Mouse (Mus musculus): ENCODE data around the gene Hs2st1. TPM values are rescaled to one million over a fixed set of nuclear protein-coding genes. Genes with fewer than 3 reads are reported as not detected.

Hs2st1 gene
- polyA plus RNA-seq, 1 experiment from 2014 or later, result 25.1 TPM

DNA sequence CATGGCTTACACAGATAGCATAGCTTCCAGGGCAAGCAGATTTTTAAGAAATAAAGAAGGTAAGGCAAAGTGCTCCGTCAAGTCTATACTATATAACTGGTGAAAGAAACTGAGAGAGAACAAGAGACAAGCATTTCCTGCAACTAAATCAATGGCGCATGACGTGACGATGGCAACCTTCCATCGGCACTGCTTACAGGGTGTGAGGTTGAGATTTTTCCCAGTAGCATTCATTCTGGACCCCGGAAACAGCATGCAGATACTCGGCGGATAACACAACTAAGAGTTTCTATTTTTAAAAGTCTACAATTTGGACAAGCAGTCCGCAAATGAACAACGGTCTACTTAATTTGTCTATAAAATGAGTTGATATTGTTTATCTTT, 55.9 kb downstream of the Hs2st1 start:
- H3K27ac ChIP-seq (replicated peaks), result no peak overlapping the region
- H3K4me1 ChIP-seq, result no peaks in the 10 kb centered on the region
- WGBS, result 93% methylated on average over 10 of the region's 10 CpGs
- no peaks in the 10 kb centered on the region for H3K27me3 ChIP-seq
- H3K4me3 ChIP-seq, result no peak overlapping the region
- no peak overlapping the region for H3K4me2 ChIP-seq (replicated peaks)
- no peak for ATAC-seq (ENCODE audit: low FRiP score, low read depth)
- no peaks in the 10 kb centered on the region for H3K36me3 ChIP-seq
- H3K9ac ChIP-seq (replicated peaks), result no peak overlapping the region
- no peaks in the 10 kb centered on the region for H3K9me3 ChIP-seq

DNA sequence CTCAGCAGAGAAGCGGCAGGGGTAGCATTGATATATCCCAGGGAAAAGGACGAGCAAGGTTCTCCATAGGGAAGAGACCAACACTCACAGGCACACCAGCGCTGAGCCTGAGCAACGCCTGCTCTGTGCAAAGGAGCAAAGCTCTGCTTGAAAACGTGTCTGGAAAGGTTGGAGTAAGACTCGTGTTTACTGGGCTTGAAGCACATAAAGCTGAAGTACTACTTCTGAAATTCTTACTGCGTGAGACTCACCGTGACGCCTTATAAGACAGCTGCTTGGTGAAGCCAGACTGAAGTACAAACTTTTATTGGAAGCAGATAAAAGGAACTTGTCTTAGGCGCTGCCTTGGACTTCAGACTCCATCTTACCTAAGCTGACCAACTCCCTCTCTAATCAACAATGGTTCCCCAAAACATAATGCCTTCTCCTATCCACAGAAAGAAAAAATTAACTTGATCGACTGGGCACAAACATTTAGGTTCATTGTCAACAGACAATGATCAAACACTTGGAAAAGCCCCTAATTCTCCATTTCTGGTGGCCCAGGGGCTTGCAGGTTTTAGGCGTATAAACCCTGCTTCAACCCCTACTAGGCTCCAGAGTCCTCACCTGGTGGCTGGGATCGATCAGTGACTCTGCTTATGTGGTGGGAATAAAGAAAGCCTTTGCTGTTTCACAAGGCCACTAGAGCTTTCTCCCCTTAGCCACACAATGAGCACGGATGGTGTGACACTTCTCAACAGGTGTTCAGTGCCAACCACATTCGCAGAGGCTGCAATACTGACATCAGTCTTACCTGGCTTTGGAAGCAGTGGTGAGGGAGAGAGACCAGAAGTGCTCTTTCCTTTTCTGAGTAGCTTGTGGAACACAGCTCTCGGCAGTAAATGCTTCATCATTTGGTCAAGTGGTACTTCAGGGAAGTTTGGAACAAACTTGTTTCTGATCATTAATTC, 56.5 kb downstream of the Hs2st1 start:
- H3K27me3 ChIP-seq, result no peaks in the 10 kb centered on the region
- H3K4me3 ChIP-seq, result no peak overlapping the region
- no peaks in the 10 kb centered on the region for H3K9me3 ChIP-seq
- H3K9ac ChIP-seq (replicated peaks), result no peak overlapping the region
- no peak overlapping the region for H3K4me2 ChIP-seq (replicated peaks)
- H3K27ac ChIP-seq (replicated peaks), result no peak overlapping the region
- no peaks in the 10 kb centered on the region for H3K36me3 ChIP-seq
- H3K4me1 ChIP-seq, result no peaks in the 10 kb centered on the region
- WGBS, result 88% methylated on average over 16 of the region's 16 CpGs
- no peak for ATAC-seq (ENCODE audit: low FRiP score, low read depth)

DNA sequence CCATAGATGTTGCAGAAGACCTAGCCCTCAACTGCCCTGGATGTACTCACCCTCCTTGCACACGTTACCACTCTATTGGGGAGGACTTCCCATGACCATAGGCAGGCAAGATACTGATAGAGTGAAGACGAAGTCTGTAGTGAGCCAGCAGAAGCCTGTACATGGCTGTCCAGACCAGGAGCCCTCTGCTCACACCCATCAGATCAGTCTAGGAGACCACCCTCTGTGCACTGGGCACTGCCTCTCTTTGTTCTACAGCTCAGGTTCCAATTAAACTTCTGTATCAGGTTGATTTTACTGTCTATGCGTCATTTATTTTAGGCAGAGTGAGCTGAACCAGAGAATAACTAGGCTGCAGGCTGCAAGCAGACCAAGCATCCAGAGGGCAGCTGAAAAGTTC, 59.3 kb downstream of the Hs2st1 start:
- no peaks in the 10 kb centered on the region for H3K9me3 ChIP-seq
- H3K4me2 ChIP-seq (replicated peaks), result no peak overlapping the region
- H3K27ac ChIP-seq (replicated peaks), result no peak overlapping the region
- H3K4me1 ChIP-seq, result peaks cover 21% of the 10 kb centered on the region
- H3K4me3 ChIP-seq, result no peak overlapping the region
- H3K9ac ChIP-seq (replicated peaks), result no peak overlapping the region
- H3K27me3 ChIP-seq, result no peaks in the 10 kb centered on the region
- ATAC-seq (ENCODE audit: low FRiP score, low read depth), result no peak
- 94% methylated on average over 3 of the region's 3 CpGs for whole genome bisulfite sequencing
- H3K36me3 ChIP-seq, result no peaks in the 10 kb centered on the region

DNA sequence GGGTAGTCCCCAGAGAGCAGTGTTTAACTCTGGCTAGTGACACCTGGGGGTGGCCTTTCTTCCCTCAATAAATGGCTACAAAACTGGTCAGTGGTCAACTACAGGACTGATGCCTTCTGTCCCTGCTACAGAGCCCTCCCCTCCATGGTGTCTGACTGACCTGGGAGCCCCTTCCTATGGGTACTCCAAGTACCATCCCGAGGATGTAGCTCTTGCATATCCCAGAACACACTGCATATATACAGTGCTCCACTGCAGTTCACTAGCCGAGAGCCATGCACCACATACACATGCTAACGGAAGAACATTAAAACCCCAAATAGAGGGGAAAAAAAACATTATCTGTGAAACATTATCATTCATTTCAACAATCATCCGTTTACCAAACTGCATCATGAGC, 61.6 kb downstream of the Hs2st1 start:
- no peaks in the 10 kb centered on the region for H3K9me3 ChIP-seq
- no peaks in the 10 kb centered on the region for H3K27me3 ChIP-seq
- ATAC-seq (ENCODE audit: low FRiP score, low read depth), result no peak
- H3K27ac ChIP-seq (replicated peaks), result 0 out of 2 replicates have a peak overlapping the region, but pooled peaks have one; percentile 35
- H3K9ac ChIP-seq (replicated peaks), result no peak overlapping the region
- peaks cover 21% of the 10 kb centered on the region for H3K4me1 ChIP-seq
- H3K4me3 ChIP-seq, result no peak overlapping the region
- no peaks in the 10 kb centered on the region for H3K36me3 ChIP-seq
- H3K4me2 ChIP-seq (replicated peaks), result no peak overlapping the region
- 89% methylated on average over 4 of the region's 4 CpGs for WGBS

DNA sequence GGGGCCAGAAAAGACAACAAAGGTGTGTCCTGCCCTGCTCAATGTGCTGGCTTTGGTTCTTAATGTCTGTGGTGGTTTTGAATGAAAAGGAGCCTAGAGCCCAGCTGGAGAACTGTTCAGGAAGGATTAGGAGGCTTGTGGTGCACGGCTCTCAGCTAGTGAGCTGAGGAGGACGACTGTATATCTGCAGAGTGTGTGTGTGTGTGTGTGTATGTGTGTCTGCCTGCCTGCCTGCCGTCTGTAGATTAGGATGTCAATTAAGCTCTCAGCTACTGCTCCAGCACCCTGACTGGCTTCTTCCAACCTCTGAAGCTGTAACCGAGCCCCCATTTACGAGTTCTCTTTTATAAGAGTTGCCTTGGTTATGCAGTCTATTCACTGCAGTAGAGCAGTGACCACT, 62.1 kb downstream of the Hs2st1 start:
- H3K9ac ChIP-seq (replicated peaks), result no peak overlapping the region
- WGBS, result 29% methylated on average over 5 of the region's 5 CpGs
- no peak overlapping the region for H3K4me3 ChIP-seq
- no peaks in the 10 kb centered on the region for H3K9me3 ChIP-seq
- no peaks in the 10 kb centered on the region for H3K27me3 ChIP-seq
- H3K36me3 ChIP-seq, result no peaks in the 10 kb centered on the region
- no peak overlapping the region for H3K4me2 ChIP-seq (replicated peaks)
- H3K4me1 ChIP-seq, result peaks cover 21% of the 10 kb centered on the region
- no peak for ATAC-seq (ENCODE audit: low FRiP score, low read depth)
- peak overlapping the region; percentile 35; the same call in 1 of the 2 replicates for H3K27ac ChIP-seq (replicated peaks)

DNA sequence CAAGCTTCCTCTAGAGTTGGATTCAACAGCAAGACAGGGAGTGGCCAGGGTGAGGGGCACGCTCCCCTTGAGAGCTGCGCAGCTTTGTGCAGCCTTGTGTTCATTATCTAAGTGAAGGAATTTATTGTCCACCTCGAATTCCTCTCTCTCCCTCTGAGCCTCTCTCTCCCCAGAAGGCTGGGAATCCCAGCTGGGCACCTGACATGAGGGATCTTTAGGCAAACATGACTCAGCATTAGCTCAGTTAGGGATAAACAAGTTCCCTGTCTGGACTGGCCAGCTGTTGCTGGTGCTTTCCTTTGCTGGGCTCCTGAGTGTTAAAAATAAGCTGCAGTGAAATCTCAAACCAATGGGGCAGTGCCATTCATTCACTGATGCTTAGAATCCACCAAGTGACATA, 63.8 kb downstream of the Hs2st1 start:
- 29% methylated on average over 3 of the region's 3 CpGs for WGBS
- H3K4me2 ChIP-seq (replicated peaks), result no peak overlapping the region

DNA sequence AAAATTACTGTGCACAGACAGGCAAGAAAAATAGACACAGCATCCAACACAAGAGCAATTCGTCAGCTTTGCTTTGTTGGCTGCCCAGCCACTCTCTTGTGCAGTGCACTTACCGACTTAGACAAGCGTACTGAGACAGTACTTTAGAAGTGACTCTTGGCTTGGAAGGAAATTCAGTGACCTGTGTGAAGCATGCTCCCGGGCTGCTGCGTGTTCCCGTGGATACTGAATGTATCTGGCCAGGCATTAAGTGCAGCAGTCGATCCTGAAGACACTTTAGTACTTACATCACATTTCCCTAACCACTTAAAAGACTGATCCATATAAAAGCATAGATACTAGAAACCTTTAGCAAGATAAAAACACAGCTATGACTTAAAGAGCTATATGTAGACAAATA, 68.1 kb downstream of the Hs2st1 start:
- WGBS, result 59% methylated on average over 7 of the region's 7 CpGs

More for the DNA sequence above, 63.8 kb downstream of the Hs2st1 start:
- ATAC-seq (ENCODE audit: low FRiP score, low read depth), result no peak
- H3K9me3 ChIP-seq, result no peaks in the 10 kb centered on the region
- H3K27me3 ChIP-seq, result no peaks in the 10 kb centered on the region
- no peak overlapping the region for H3K9ac ChIP-seq (replicated peaks)
- H3K4me3 ChIP-seq, result no peak overlapping the region
- peaks cover 21% of the 10 kb centered on the region for H3K4me1 ChIP-seq
- no peaks in the 10 kb centered on the region for H3K36me3 ChIP-seq
- no peak overlapping the region for H3K27ac ChIP-seq (replicated peaks)

DNA sequence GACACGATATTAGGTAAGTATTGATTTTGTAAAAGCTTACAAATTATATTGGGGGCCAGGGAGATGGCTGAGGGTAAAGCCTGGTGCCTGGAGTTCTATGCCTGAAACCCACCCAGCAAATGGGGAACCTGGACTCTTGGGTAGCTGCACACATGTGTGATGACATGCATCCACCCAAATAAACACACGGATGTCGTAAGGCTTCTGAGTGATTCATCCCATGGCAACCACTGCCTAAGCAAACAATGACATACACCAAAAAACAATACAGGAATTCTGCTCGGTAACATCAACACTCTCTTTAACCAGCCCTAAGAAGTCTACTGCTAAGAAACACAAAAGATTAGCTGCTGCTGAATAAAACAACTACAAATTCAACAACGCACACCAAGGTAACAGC, 73.2 kb downstream of the Hs2st1 start:
- H3K4me2 ChIP-seq (replicated peaks), result no peak overlapping the region
- H3K4me1 ChIP-seq, result peaks cover 10% of the 10 kb centered on the region; the same call in 1 of the 2 replicates
- H3K36me3 ChIP-seq, result no peaks in the 10 kb centered on the region
- H3K9me3 ChIP-seq, result no peaks in the 10 kb centered on the region
- 71% methylated on average over 5 of the region's 5 CpGs for WGBS
- no peak for ATAC-seq (ENCODE audit: low FRiP score, low read depth)
- H3K4me3 ChIP-seq, result no peak overlapping the region
- no peaks in the 10 kb centered on the region for H3K27me3 ChIP-seq
- H3K27ac ChIP-seq (replicated peaks), result no peak overlapping the region
- H3K9ac ChIP-seq (replicated peaks), result no peak overlapping the region

More for the DNA sequence above, 68.1 kb downstream of the Hs2st1 start:
- ATAC-seq (ENCODE audit: low FRiP score, low read depth), result no peak
- no peak overlapping the region for H3K27ac ChIP-seq (replicated peaks)
- H3K4me2 ChIP-seq (replicated peaks), result no peak overlapping the region
- no peaks in the 10 kb centered on the region for H3K27me3 ChIP-seq
- H3K4me1 ChIP-seq, result peaks cover 16% of the 10 kb centered on the region
- H3K9ac ChIP-seq (replicated peaks), result no peak overlapping the region
- no peaks in the 10 kb centered on the region for H3K9me3 ChIP-seq
- no peak overlapping the region for H3K4me3 ChIP-seq
- H3K36me3 ChIP-seq, result no peaks in the 10 kb centered on the region

DNA sequence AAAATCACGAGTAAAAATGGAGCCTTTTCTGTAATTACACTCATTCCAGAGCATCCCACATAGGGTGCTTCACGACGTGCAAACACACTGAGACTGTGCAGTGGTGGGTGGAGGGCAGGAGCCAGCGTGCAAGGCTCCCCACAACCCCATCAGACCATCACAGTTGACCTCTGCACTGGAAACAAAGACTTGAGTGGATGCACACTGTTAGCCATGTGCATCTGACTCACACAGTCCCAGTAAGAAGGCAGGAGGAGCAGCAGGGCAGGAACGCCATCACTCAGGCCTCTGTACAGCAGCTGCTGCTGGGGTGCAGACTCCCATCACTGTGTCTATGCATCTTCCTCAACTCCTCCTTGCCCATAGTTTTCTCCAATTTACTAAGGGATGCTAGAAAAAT, 75.1 kb downstream of the Hs2st1 start:
- 0 out of 2 replicates have a peak, but pooled peaks have one; percentile 12 for ATAC-seq (ENCODE audit: low FRiP score, low read depth)
- no peaks in the 10 kb centered on the region for H3K27me3 ChIP-seq

DNA sequence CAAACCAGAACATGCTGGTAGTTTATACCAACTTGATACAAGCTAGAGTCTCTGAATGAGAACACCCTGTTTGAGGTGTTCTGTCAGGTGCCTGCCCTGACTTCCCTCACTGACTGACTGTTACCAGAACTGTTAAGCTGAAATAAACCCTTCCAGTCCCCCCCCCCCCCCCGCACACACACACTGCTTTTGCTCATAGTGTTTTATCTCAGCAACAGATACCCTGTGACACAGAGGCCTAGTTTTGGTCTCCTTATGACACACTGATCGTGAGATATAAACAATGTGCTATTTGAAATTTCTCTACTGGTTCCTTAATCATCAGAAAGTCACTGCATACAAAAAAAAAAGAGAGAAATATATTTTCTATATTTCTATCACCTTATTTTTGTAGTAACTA, 81.2 kb downstream of the Hs2st1 start:
- Histone ChIP-seq H3K9me3 (no peaks in the 10 kb centered on the region), H3K36me3 (no peaks in the 10 kb centered on the region), H3K4me3 (no peak overlapping the region), H3K9ac (replicated peaks) (no peak overlapping the region), H3K27ac (replicated peaks) (no peak overlapping the region), H3K4me2 (replicated peaks) (no peak overlapping the region), H3K4me1 (no peaks in the 10 kb centered on the region), H3K27me3 (no peaks in the 10 kb centered on the region)
- ATAC-seq (ENCODE audit: low FRiP score, low read depth), result no peak
- WGBS, result 91% methylated on average over 2 of the region's 2 CpGs

More for the DNA sequence above, 75.1 kb downstream of the Hs2st1 start:
- Histone ChIP-seq H3K27ac (replicated peaks) (no peak overlapping the region), H3K4me2 (replicated peaks) (no peak overlapping the region), H3K4me3 (no peak overlapping the region), H3K9me3 (no peaks in the 10 kb centered on the region), H3K36me3 (no peaks in the 10 kb centered on the region), H3K4me1 (peaks cover 10% of the 10 kb centered on the region; the same call in 1 of the 2 replicates), H3K9ac (replicated peaks) (no peak overlapping the region)
- WGBS, result 51% methylated on average over 5 of the region's 5 CpGs

DNA sequence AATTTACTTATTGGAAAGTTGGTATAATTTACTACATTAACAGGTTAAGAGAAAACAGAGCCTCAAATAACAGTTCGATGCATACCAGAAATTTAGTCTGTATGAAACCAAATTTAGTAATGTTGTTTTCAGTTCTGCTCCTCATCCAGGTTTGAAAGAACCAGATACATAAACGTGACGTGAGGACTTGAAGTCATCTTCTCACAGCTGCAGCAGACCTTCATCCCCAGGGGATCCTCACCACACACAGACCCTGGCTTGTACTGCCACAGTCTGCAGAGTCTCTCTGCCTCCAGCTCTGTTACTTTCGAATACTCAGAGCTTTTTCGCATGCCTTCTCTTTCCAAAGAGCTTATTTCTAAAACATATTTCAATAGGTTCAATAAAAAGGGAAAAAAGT, 89.4 kb downstream of the Hs2st1 start:
- ATAC-seq (ENCODE audit: low FRiP score, low read depth), result no peak
- Histone ChIP-seq H3K9ac (replicated peaks) (no peak overlapping the region), H3K27me3 (no peaks in the 10 kb centered on the region), H3K9me3 (no peaks in the 10 kb centered on the region), H3K4me2 (replicated peaks) (no peak overlapping the region), H3K4me1 (0 out of 2 replicates have a peak, but pooled peaks cover 7% of the 10 kb centered on the region), H3K4me3 (no peak overlapping the region), H3K27ac (replicated peaks) (no peak overlapping the region), H3K36me3 (no peaks in the 10 kb centered on the region)
- WGBS, result 84% methylated on average over 5 of the region's 5 CpGs

DNA sequence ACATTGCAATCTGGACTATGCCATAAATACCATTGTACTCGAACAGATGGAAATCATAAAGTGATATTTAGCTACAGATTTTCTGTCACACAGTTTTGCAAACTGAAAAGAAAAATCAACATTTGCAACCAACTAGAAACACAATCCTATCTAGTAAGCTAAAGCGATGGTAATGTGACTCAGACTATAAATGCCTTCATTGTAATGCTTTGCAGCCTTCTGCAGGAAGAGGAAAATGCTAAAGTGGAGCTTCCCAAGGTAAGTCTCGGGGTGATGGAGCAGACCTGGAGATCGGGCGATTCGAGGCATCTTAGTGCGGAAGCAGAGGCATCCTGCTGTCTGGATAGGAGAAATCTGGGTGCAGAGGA, 91.6 kb downstream of the Hs2st1 start:
- Histone ChIP-seq H3K27me3 (no peaks in the 10 kb centered on the region), H3K9ac (replicated peaks) (no peak overlapping the region), H3K4me1 (peaks cover 7% of the 10 kb centered on the region; the same call in 1 of the 2 replicates), H3K9me3 (no peaks in the 10 kb centered on the region), H3K4me3 (no peak overlapping the region), H3K27ac (replicated peaks) (no peak overlapping the region), H3K4me2 (replicated peaks) (no peak overlapping the region), H3K36me3 (no peaks in the 10 kb centered on the region)
- no peak for ATAC-seq (ENCODE audit: low FRiP score, low read depth)
- 95% methylated on average over 7 of the region's 7 CpGs for WGBS
